Mouse (Mus musculus): Measurements from ENCODE around the gene Olah. TPM values are rescaled to one million over a fixed set of nuclear protein-coding genes. Genes with fewer than 3 reads are reported as not detected.
A peak's percentile ranks its signal among the peaks of the same experiment; 100 is the strongest.

The Olah gene
- polyA plus RNA-seq, 1 experiment from 2014 or later, result not detected

DNA sequence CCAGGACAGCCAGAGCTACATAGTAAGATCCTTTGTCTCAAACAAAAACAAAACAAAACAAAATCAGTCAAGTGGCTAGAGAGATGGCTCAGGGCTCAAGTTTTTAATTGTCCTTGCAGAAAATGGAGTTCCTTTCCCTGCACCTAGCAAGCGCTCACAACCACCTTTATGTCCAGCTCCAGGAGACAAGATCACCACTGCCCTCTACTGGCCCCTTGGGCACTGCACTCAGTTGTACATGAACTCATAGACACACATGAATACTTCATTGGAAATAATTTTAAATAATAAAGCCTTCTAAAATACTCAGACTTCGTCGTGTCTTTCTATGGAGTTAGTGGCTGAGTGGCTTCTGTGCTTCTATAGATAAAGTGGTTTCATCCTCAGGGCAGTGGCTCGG lies 17.2 kb upstream of the Olah start:
- H3K9ac ChIP-seq (ENCODE audit: low read depth, low read length), result no peak overlapping the region
- 41% methylated on average over 4 of the region's 4 CpGs for WGBS
- no peaks in the 10 kb centered on the region for H3K4me1 ChIP-seq (replicated peaks; ENCODE audit: insufficient read depth, low read length)
- H3K4me3 ChIP-seq (replicated peaks; ENCODE audit: low read depth, low read length), result no peak overlapping the region
- no peaks in the 10 kb centered on the region for H3K27me3 ChIP-seq (ENCODE audit: insufficient read depth, low read length)
- no peak for ATAC-seq (replicated peaks; ENCODE audit: low FRiP score, low read depth)
- DNase-seq (ENCODE audit: low spot score), result peak; percentile 71
- no peak overlapping the region for H3K4me2 ChIP-seq (ENCODE audit: low read length)
- H3K36me3 ChIP-seq (ENCODE audit: insufficient read depth, low read length), result no peaks in the 10 kb centered on the region
- peak; percentile 79 for TF ChIP-seq CTCF (IDR thresholded peaks at IDR 0.05; ENCODE audit: low read depth)
- H3K9me3 ChIP-seq (replicated peaks; ENCODE audit: low read length), result no peaks in the 10 kb centered on the region
- H3K27ac ChIP-seq, result no peak overlapping the region

DNA sequence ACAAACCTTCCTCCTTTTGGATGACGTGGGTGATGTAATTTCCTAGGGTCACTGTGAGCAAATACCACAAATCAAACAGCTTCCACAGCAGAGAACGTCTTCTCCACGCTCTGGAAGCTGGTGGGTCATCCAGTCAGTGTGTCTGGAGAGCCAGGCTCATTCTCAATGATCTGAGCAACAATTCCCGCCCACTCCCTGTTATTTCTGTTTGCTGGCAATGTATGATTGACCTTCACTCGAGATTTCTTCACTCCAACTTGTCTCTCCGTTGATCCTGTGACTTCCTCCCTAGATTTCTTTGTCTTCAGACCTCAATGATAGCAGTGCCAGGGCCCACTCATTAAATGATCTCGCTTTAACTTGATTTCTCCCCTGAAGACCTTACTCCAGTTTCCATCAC lies 10.7 kb upstream of the Olah start:
- Histone ChIP-seq H3K4me3 (replicated peaks; ENCODE audit: low read depth, low read length) (no peak overlapping the region), H3K36me3 (ENCODE audit: insufficient read depth, low read length) (no peaks in the 10 kb centered on the region), H3K4me2 (ENCODE audit: low read length) (no peak overlapping the region), H3K9ac (ENCODE audit: low read depth, low read length) (no peak overlapping the region), H3K4me1 (replicated peaks; ENCODE audit: insufficient read depth, low read length) (no peaks in the 10 kb centered on the region), H3K27me3 (ENCODE audit: insufficient read depth, low read length) (no peaks in the 10 kb centered on the region), H3K27ac (no peak overlapping the region), H3K9me3 (replicated peaks; ENCODE audit: low read length) (no peaks in the 10 kb centered on the region)
- DNase-seq (ENCODE audit: low spot score), result no peak
- no peak for TF ChIP-seq CTCF (IDR thresholded peaks at IDR 0.05; ENCODE audit: low read depth)
- ATAC-seq (replicated peaks; ENCODE audit: low FRiP score, low read depth), result no peak
- 60% methylated on average over 7 of the region's 7 CpGs for WGBS

DNA sequence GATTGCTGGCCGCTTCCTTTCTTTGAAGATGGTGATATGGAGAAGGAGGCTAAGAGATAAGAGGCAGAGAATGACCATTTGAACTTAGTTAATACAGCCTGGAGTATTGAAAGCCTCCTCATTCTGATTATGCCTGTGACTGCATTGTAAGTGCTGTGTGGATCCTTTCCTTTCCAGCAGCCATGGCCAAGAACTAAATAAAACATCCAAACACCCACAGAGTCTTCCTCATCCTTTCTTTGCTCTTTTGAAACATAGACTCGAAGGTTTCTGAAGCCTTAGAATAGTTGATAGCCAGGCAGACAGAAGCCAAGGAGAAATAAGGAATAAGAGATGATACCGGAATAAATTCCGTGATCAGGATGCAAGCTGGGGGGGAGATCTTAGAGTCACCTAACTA lies 9.0 kb upstream of the Olah start:
- DNase-seq (ENCODE audit: low spot score), result no peak
- H3K4me3 ChIP-seq (replicated peaks; ENCODE audit: low read depth, low read length), result no peak overlapping the region
- 84% methylated on average over 4 of the region's 4 CpGs for WGBS

DNA sequence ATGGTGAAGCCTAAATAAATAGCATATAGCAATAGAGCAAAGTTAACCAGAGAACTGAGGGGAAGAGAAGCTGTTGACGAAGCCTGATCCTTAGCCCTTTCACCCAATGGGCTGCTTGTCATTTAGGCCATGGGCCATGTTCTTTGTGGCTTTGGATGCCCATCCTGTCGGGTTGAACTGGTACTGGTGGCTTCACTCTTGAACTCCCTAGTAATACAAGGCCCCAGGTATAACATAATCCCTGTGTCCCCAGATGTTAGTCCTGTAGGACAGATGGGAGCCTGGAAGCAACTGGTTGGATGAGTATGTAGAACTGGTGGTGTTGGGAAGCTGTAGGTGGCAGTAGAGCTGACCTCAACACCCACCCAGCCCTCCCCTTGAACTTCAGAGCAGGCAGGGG lies 5.1 kb downstream of the Olah start:
- WGBS, result 79% methylated on average over 2 of the region's 2 CpGs
- no peak overlapping the region for H3K9ac ChIP-seq (ENCODE audit: low read depth, low read length)
- no peak overlapping the region for H3K27ac ChIP-seq
- no peaks in the 10 kb centered on the region for H3K27me3 ChIP-seq (ENCODE audit: insufficient read depth, low read length)
- no peaks in the 10 kb centered on the region for H3K9me3 ChIP-seq (replicated peaks; ENCODE audit: low read length)
- DNase-seq (ENCODE audit: low spot score), result no peak
- TF ChIP-seq CTCF (IDR thresholded peaks at IDR 0.05; ENCODE audit: low read depth), result no peak
- no peak overlapping the region for H3K4me2 ChIP-seq (ENCODE audit: low read length)
- no peak overlapping the region for H3K4me3 ChIP-seq (replicated peaks; ENCODE audit: low read depth, low read length)
- no peak for ATAC-seq (replicated peaks; ENCODE audit: low FRiP score, low read depth)
- H3K4me1 ChIP-seq (replicated peaks; ENCODE audit: insufficient read depth, low read length), result no peaks in the 10 kb centered on the region
- no peaks in the 10 kb centered on the region for H3K36me3 ChIP-seq (ENCODE audit: insufficient read depth, low read length)

More for the DNA sequence above, 9.0 kb upstream of the Olah start:
- Histone ChIP-seq H3K9ac (ENCODE audit: low read depth, low read length) (no peak overlapping the region), H3K9me3 (replicated peaks; ENCODE audit: low read length) (no peaks in the 10 kb centered on the region), H3K4me1 (replicated peaks; ENCODE audit: insufficient read depth, low read length) (no peaks in the 10 kb centered on the region), H3K27me3 (ENCODE audit: insufficient read depth, low read length) (no peaks in the 10 kb centered on the region), H3K36me3 (ENCODE audit: insufficient read depth, low read length) (no peaks in the 10 kb centered on the region), H3K27ac (no peak overlapping the region), H3K4me2 (ENCODE audit: low read length) (no peak overlapping the region)
- no peak for TF ChIP-seq CTCF (IDR thresholded peaks at IDR 0.05; ENCODE audit: low read depth)
- no peak for ATAC-seq (replicated peaks; ENCODE audit: low FRiP score, low read depth)

DNA sequence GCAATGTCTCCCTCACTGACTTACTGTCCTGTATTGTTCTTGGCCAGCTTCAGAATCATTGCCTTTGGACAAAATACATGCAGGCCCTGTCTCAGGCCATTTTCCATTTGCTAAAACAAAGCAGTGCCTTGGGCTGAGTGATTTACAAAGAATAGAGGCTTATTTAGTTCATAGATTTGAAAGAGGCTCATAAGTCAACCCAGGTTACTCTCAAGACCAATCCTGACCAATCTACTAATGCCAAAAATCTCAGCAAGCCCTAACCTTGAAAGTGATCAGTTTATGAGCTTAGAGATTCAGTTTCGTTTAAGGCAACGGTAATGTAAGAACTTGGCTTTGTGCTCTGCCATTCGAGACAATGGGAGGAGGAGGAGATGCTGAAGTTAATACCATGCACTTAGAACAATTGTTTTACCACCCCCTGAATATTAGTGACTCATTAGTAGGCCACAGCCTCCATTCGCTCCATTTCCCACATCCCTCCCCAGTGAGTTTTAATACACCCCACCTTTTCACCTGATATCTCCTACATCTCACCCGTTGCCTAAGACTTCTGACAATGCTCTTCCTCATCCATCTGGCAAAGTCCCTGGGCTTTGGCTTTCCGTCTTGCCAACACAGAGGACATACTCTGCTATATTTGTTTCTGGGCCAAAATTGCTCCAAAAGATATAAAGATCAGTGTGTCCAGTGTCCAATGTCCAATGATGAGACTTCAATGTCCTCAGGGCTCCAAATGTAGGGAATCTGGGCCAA lies 9.7 kb downstream of the Olah start:
- H3K4me3 ChIP-seq (replicated peaks; ENCODE audit: low read depth, low read length), result no peak overlapping the region
- H3K36me3 ChIP-seq (ENCODE audit: insufficient read depth, low read length), result no peaks in the 10 kb centered on the region
- 68% methylated on average over 6 of the region's 6 CpGs for WGBS
- H3K4me1 ChIP-seq (replicated peaks; ENCODE audit: insufficient read depth, low read length), result no peaks in the 10 kb centered on the region
- H3K4me2 ChIP-seq (ENCODE audit: low read length), result no peak overlapping the region
- H3K9me3 ChIP-seq (replicated peaks; ENCODE audit: low read length), result no peaks in the 10 kb centered on the region
- H3K27ac ChIP-seq, result no peak overlapping the region
- H3K27me3 ChIP-seq (ENCODE audit: insufficient read depth, low read length), result no peaks in the 10 kb centered on the region
- DNase-seq (ENCODE audit: low spot score) (no peak), ATAC-seq (replicated peaks; ENCODE audit: low FRiP score, low read depth) (no peak)
- no peak overlapping the region for H3K9ac ChIP-seq (ENCODE audit: low read depth, low read length)
- no peak for TF ChIP-seq CTCF (IDR thresholded peaks at IDR 0.05; ENCODE audit: low read depth)

DNA sequence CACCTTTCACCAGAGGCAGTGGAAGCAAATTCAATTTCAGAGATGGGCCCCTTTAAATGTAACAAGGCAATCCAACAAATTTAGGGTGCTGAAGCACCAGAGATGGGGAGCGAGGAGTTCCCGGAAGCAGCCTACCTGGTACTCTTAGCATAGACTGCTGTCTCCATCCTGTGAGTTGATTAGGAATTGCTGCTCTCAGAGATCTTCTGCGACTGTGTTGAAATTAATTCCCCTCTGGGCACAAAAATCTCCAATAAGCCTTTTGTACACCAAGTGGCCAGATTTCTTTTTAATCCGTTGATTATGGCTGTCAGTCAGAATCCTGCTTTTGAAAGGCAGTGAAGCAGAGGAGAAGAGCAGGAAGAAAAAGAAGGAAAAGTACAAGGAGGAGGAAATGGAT lies 31.9 kb downstream of the Olah start:
- H3K36me3 ChIP-seq (ENCODE audit: insufficient read depth, low read length), result no peaks in the 10 kb centered on the region
- WGBS, result 64% methylated on average over 4 of the region's 4 CpGs
- H3K27ac ChIP-seq, result no peak overlapping the region
- H3K4me3 ChIP-seq (replicated peaks; ENCODE audit: low read depth, low read length), result no peak overlapping the region
- no peak overlapping the region for H3K4me2 ChIP-seq (ENCODE audit: low read length)
- H3K9me3 ChIP-seq (replicated peaks; ENCODE audit: low read length), result no peaks in the 10 kb centered on the region
- no peak overlapping the region for H3K9ac ChIP-seq (ENCODE audit: low read depth, low read length)
- ATAC-seq (replicated peaks; ENCODE audit: low FRiP score, low read depth) (no peak), DNase-seq (ENCODE audit: low spot score) (no peak)
- TF ChIP-seq CTCF (IDR thresholded peaks at IDR 0.05; ENCODE audit: low read depth), result no peak
- H3K4me1 ChIP-seq (replicated peaks; ENCODE audit: insufficient read depth, low read length), result no peaks in the 10 kb centered on the region
- no peaks in the 10 kb centered on the region for H3K27me3 ChIP-seq (ENCODE audit: insufficient read depth, low read length)

DNA sequence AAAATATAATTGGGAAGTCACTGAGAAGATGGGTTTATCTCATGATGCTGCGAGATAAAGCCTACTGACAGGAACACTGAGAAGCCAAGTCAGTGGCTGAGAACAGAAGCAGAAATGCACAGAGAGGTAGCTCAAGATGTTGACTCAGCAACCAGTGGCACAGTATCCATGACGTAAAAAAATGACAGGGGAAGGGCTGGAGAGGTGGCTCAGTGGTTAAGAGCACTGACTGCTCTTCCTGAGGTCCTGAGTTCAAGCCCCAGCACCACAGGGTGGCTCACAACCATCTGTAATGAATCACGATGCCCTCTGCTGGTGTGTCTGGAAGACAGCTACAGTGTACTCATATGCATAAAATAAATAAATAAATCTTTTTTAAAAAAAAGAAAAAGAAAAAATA lies 35.9 kb downstream of the Olah start:
- 87% methylated on average over 3 of the region's 3 CpGs for WGBS
- H3K27ac ChIP-seq, result no peak overlapping the region
- no peaks in the 10 kb centered on the region for H3K27me3 ChIP-seq (ENCODE audit: insufficient read depth, low read length)
- no peak for TF ChIP-seq CTCF (IDR thresholded peaks at IDR 0.05; ENCODE audit: low read depth)
- no peaks in the 10 kb centered on the region for H3K4me1 ChIP-seq (replicated peaks; ENCODE audit: insufficient read depth, low read length)
- H3K36me3 ChIP-seq (ENCODE audit: insufficient read depth, low read length), result no peaks in the 10 kb centered on the region
- no peak overlapping the region for H3K4me3 ChIP-seq (replicated peaks; ENCODE audit: low read depth, low read length)
- ATAC-seq (replicated peaks; ENCODE audit: low FRiP score, low read depth) (no peak), DNase-seq (ENCODE audit: low spot score) (no peak)
- H3K9me3 ChIP-seq (replicated peaks; ENCODE audit: low read length), result no peaks in the 10 kb centered on the region
- H3K4me2 ChIP-seq (ENCODE audit: low read length), result no peak overlapping the region
- H3K9ac ChIP-seq (ENCODE audit: low read depth, low read length), result no peak overlapping the region
